Mouse (Mus musculus): ENCODE measurements around the gene 4930548H24Rik.

GRCm38 (mm10) chr5:31452886-31453410 lies 32.6 kb upstream of the 4930548H24Rik start:
- TF ChIP-seq POLR2A (IDR thresholded peaks at IDR 0.05; ENCODE audit: extremely low read depth, insufficient read depth, low read length), result no peak
- no peak for TF ChIP-seq CTCF (IDR thresholded peaks at IDR 0.05; ENCODE audit: extremely low read depth, insufficient read depth, low read length)

All from cortical plate, adult 2 months (tissue).